Mouse (Mus musculus) bone marrow, adult 2 months (tissue): Measurements from ENCODE around the gene Fam213a.

Experiments
- CTCF ChIP-seq: fragments of 200-500 bp; IDR thresholded peaks from 2 replicates; pipeline ENCODE4 v1.5.1; 2011; ENCODE audit warnings: low read length, control low read depth; ENCODE audit not compliant: control insufficient read depth, insufficient read depth
- POLR2A ChIP-seq: fragments of 200-500 bp; IDR thresholded peaks from 2 replicates; pipeline ENCODE4 v1.6.1; 2011; ENCODE audit warnings: low read depth, mild to moderate bottlenecking, control low read depth, low read length, borderline replicate concordance; ENCODE audit not compliant: control insufficient read depth

- TF ChIP-seq POLR2A (no peak), CTCF (peak; percentile 70)
These were observed 34.6 kb downstream of the Fam213a start for GRCm38 (mm10) chr14:40979002-40979401.
